Mouse (Mus musculus) ES-Bruce4 (cell line): ENCODE results near the gene Auts2.

Experiments
- CTCF ChIP-seq: IDR thresholded peaks from one replicate; pipeline ENCODE4 v1.8.1; 2011; ENCODE audit warnings: low read depth, low read length
- EP300 ChIP-seq: IDR thresholded peaks from 2 replicates; pipeline ENCODE4 v1.6.1; 2011; ENCODE audit warnings: low read depth, low read length; ENCODE audit not compliant: insufficient read depth
- POLR2A ChIP-seq: IDR thresholded peaks from one replicate; pipeline ENCODE4 v1.8.1; 2011; ENCODE audit warnings: low read length; ENCODE audit not compliant: insufficient read depth

GRCm38 (mm10) chr5:131832891-131833876, 710.0 kb downstream of the Auts2 start:
- TF ChIP-seq EP300 (no peak), POLR2A (no peak), CTCF (no peak)
